Mouse (Mus musculus) liver, adult (tissue): Measurements from ENCODE around the gene Olfr360.
"Not testable (repeated sequence)": the region's sequence is repeated elsewhere in the genome, so short reads cannot be mapped to it uniquely, and the experiment has no call there.

Source experiments
- GATA4 ChIP-seq: IDR thresholded peaks from 2 replicates; pipeline ENCODE4 v1.6.1; 2014; ENCODE audit warnings: mild to moderate bottlenecking, low read length; ENCODE audit not compliant: insufficient replicate concordance

The Olfr360 gene

GRCm38 (mm10) chr2:37065446-37065845 is at the start of gene Olfr360:
Gene Olfr360, plus strand, starts transcription at chr2:37065746.
- TF ChIP-seq GATA4 = no peak

- not testable (repeated sequence) for TF ChIP-seq GATA4
These were observed 23.6 kb downstream of the Olfr360 start, which contains the start of gene Olfr361 for GRCm38 (mm10) chr2:37089190-37089589. Gene Olfr361, minus strand, starts transcription at chr2:37089290.

- TF ChIP-seq GATA4 = no peak
These were observed 52.3 kb downstream of the Olfr360 start, which contains the start of gene Olfr362 for GRCm38 (mm10) chr2:37117810-37118209. Gene Olfr362, minus strand, starts transcription at chr2:37117910.
